Mouse (Mus musculus) heart, postnatal 36 days (tissue): ENCODE measurements around the gene Lactbl1. TPM values are rescaled to one million over a fixed set of nuclear protein-coding genes. Genes with fewer than 3 reads are reported as not detected.

ENCODE experiments used
- DNase-seq, 2 experiments: peaks; one replicate each; pipeline ENCODE4 v3.0.0; 2021 to 2022
- intact Hi-C: fragments of 180-260 bp; cut with DNase I; formaldehyde crosslinking; loops from one replicate; pipeline ENCODE4 v1.15.1; 2025
- total RNA-seq, 2 experiments: library from RNA; stranded (reverse); gene quantifications; 2 replicates each; pipeline ENCODE4 v1.2.3; 2021

Lactbl1 gene
- total RNA-seq, 2 experiments from 2014 or later = not detected

DNA sequence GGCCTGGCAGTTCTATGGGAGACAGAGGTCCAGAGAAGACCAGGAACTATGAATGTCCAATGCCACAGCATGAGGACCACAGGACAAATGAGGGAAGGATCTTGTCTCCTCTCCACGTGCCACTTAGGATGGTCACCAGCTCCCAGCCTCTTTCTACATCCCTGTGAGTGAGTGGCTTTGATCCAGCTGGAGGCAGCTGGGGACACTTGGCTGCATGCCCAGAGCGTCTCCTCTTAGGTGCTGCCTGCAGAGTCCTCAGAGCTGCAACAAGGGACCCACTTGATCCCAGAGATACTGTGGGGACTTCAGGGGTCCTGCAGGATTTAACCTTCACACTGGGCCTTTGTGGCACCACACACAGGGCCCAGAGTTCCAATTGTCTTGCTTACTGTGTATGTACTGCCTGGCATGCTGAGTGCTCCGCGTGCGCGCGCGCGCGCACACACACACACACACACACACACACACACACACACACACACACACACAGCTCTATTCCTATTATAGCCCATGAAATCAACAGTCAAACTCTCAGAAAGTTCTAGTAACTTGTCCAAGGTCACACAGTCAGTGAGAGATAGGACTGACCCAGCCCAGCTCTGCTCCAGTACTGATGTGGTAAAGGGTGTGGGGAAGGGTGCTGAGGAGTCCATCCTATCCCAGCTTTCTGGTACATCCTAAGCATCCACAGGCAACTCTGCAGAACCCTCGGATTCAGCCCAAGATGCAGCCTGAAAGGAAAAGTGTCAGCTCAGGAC is 9.0 kb downstream of the Lactbl1 start:
- intact Hi-C loops = no loop called here
- DNase-seq = peak; percentile 51 to 53

DNA sequence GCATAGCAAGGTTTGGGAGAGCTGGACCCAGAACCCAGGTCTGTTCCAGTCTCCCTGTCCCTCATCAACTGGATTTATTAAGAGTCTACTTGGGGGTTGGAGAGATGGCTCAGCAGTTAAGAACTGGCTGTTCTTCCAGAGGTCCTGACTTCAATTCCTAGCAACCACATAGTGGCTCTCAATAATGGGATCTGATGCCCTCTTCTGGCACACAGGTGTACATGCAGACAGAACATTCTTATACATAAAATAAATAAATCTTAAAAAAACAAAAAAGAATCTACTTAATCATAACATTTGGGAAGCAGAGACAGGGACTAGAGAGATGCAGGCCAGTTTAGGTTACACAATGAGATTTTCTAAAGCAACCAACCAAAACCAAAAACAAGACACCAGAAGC is 13.6 kb downstream of the Lactbl1 start:
- intact Hi-C loops = no loop called here

GRCm38 (mm10) chr4:136636511-136636910 is 14.1 kb downstream of the Lactbl1 start:
- no peak for DNase-seq
- intact Hi-C loops = no loop called here

More for the DNA sequence above, 13.6 kb downstream of the Lactbl1 start:
- DNase-seq = no peak

GRCm38 (mm10) chr4:136636983-136637562 is 14.7 kb downstream of the Lactbl1 start:
- no peak for DNase-seq

GRCm38 (mm10) chr4:136637563-136638229 is 15.3 kb downstream of the Lactbl1 start:
- intact Hi-C loops = no loop called here
- no peak for DNase-seq

More at GRCm38 (mm10) chr4:136636983-136637562, 14.7 kb downstream of the Lactbl1 start:
- intact Hi-C loops = no loop called here

DNA sequence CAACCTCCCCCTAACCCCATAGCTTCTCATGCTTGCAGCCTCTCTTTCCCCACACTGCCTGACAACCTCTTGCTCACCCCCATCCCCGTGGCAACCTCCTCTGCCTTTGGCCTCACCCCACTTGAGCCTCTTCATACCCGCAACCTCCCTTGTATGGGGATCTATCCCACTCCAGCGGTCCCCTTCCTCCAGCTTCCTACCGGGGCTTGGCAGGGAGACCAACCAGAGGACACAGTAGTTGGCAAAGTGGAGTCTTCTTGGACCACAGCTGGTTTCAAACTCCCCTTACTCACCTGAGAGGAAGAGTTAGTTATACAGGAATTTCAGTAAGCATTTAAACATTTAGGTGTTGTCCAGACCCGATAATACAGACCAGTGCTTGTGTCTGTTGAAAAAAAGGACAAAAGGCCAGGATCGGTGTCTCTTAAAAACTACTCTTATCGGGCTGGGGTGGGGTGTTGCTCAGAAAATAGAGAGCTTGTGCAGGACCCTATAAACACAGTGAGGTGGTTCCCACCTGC is 15.9 kb downstream of the Lactbl1 start:
- DNase-seq = no peak
- intact Hi-C loops = no loop called here

DNA sequence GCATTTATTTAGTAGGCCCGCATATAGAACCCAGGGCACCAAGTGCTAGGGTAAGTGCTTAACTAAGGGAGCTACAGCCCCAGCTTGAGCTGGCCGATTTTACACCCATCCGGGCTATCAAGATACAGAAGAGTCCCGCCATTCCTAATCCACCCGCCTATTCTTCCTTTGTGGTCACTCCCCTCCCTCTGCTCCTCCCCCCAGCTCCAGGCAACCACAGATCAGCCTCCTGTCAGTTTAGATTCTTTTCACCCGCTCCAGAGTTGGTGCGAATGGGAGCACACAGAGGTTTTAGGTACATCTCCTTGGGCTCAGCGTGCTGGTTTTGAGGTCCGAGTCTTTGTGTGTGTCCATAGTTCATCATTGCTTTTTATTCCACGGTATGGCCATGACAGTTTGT is 16.5 kb downstream of the Lactbl1 start:
- intact Hi-C loops = no loop called here
- DNase-seq = no peak

GRCm38 (mm10) chr4:136648922-136649479 is 26.6 kb downstream of the Lactbl1 start:
- DNase-seq = peak; percentile 66 to 83
- intact Hi-C loops = no loop called here

DNA sequence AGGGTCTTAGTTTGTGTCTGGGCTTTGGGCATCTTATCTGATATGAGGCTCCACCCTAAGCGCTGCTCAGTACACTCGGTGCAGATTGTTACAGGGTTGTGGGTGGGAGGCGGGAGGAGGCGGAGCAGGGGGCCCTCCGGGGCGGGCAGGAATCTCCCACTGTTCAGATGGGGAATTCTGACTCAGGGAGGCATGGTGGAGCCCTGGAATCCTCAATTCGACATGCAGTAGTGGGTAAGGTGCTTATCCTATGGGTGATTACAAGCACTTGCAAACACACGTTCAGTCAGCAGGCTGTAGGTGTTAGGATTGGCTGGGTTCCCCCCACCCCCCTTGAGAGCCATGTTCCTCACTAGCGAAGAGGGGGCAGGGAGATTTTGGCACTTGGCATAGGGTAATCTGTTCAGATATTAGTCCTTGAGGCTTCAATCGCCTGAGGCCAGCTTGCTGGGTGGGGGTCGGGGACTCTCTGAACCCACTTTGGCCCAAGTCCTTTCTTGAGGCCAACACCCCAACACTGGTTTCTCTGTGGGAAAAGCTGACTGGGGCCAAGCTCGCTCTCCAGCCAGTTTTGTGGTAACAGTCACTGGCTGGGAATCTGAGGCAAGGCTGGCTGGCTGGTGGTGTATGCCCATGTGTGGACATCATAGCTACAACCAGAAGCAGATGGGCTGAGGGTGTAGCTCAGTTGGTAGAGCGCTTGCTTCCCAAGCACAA is 27.2 kb downstream of the Lactbl1 start:
- no peak for DNase-seq

DNA sequence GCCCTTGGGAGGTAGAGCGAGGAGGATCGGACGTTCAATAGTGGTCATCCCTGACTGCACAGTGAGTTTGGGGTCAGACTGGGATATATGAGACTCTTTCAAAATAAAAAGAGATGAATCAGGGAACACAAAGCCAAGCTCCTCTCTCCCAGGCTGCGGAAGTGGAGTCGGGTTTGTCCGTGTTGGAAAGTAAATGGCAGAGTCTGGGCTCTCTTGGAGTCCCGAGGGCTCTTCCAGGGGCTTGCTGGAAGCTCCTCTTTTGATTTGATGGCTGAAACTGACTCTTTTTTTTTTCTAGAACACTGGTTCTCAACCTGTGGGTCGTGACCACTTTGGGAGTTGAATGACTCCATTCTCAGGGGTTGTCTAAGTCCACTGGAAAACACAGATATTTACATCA is 27.8 kb downstream of the Lactbl1 start:
- DNase-seq = no peak
- intact Hi-C loops = loop anchor here (2.0 kb wide), 1 partner anchor 423 kb away; no protein-coding TSS in a partner anchor

More for the DNA sequence above, 27.2 kb downstream of the Lactbl1 start:
- intact Hi-C loops = loop anchor here (2.0 kb wide), 1 partner anchor 423 kb away; no protein-coding TSS in a partner anchor

GRCm38 (mm10) chr4:136651357-136651811 is 29.0 kb downstream of the Lactbl1 start:
- intact Hi-C loops = loop anchor here (2.0 kb wide), 1 partner anchor 421 kb away; no protein-coding TSS in a partner anchor
- DNase-seq = peak in 1 of 2 experiments; percentile 21

- intact Hi-C loops = loop anchor here (2.0 kb wide), 1 partner anchor 421 kb away; no protein-coding TSS in a partner anchor
- DNase-seq = no peak
Observed at GRCm38 (mm10) chr4:136651882-136652527, 29.6 kb downstream of the Lactbl1 start.

DNA sequence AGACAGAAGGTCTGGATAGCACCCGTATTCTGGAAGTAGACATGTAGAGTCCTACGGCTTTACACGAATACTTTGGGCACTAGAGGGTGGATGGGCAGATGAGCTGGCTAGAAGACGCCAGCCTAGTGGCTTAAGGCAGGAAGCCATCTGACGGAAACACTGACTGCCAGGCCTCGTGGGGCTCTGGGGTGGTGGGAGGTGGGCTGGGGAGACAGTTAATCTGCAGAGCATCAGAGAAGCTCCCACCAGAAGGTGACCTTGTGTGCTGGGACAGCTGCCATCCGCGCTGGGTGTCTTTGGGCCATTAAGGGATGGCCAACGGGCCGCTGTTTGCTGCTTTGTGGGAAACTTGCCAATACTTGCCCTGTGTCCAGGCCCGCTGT is 30.1 kb downstream of the Lactbl1 start:
- no peak for DNase-seq
- intact Hi-C loops = no loop called here

- intact Hi-C loops = no loop called here
- DNase-seq = no peak
Observed at GRCm38 (mm10) chr4:136653019-136653418, 30.6 kb downstream of the Lactbl1 start.

DNA sequence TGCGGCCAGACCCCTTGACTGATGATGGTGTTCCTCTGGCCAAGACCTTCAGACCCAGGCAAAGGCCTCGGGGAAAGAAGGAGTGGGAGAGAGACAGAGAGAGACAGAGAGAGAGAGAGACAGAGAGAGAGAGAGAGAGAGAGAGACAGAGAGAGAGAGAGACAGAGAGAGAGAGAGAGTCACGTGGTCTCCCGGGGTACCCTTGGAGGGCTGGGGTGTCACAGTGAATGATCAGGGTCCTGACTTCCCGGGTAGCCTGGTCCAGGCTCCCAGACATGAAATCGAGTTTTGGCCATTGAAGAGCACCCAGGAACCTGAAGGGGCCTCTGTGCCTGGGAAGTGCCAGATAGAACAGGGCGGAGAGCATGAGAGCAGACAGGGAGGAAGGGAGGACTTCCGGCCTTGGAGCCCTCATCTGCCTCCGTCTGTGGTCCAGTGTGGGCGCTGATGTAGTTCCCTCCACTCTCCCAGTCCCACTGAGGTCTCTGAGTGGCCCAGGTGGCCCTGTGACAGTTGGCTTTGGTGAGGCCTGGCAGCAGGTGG is 31.3 kb downstream of the Lactbl1 start:
- DNase-seq = no peak
- intact Hi-C loops = no loop called here

GRCm38 (mm10) chr4:136657914-136658313 is 35.5 kb downstream of the Lactbl1 start:
- no peak for DNase-seq

DNA sequence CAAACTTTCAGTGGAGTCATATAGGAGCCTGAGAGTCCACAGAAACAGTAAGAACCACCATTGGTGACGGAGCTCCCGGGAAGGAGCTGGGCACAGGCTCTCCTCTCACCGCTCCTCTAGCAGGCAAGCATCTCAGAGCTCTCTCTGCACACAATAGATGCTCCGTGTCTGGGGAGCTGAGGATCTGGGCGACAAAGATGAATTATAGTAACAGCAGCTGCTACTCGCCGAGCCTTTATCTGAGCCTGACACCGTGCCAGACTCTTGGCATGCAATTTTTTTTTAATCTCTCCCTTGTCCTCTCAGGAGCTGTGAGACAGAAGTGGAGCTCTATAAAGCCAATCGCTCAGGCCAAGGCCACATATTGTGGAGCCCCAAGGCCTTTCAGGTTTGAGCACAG is 42.6 kb downstream of the Lactbl1 start:
- intact Hi-C loops = no loop called here
- no peak for DNase-seq

More at GRCm38 (mm10) chr4:136657914-136658313, 35.5 kb downstream of the Lactbl1 start:
- intact Hi-C loops = no loop called here

DNA sequence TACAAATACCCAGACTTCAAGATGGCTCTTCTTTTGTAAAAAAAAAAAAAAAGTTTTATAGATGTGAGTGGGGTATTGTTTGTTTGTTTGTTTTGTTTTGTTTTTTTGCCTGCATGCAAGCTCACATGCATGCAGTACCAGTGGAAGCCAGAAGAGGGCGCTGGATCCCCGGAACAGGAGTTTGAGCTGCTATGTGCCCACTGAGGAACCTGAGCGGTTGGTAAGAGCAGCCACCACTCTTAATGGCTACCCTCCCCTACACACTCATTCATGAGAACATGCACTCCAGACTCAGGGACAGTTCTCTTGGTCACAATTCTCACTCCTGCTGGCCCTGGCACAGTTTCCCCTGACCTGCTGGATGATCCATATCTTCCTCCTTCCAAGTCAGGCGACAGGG is 43.6 kb downstream of the Lactbl1 start:
- DNase-seq = no peak
- intact Hi-C loops = no loop called here

- no peak for DNase-seq
- intact Hi-C loops = no loop called here
Observed at GRCm38 (mm10) chr4:136667757-136668156, 45.3 kb downstream of the Lactbl1 start.
